Mouse (Mus musculus) megakaryocyte, embryonic 14.5 days (primary cell): ENCODE results near the gene Ppp1r8.

Experiments
- FLI1 ChIP-seq: IDR thresholded peaks from 2 replicates; pipeline ENCODE4 v1.6.1; 2012; ENCODE audit warnings: low read length, inconsistent platforms, mixed read lengths
- GATA1 ChIP-seq: IDR thresholded peaks from 3 replicates; pipeline ENCODE4 v1.6.1; 2012; ENCODE audit warnings: mixed read lengths, low read length, inconsistent platforms, borderline replicate concordance

DNA sequence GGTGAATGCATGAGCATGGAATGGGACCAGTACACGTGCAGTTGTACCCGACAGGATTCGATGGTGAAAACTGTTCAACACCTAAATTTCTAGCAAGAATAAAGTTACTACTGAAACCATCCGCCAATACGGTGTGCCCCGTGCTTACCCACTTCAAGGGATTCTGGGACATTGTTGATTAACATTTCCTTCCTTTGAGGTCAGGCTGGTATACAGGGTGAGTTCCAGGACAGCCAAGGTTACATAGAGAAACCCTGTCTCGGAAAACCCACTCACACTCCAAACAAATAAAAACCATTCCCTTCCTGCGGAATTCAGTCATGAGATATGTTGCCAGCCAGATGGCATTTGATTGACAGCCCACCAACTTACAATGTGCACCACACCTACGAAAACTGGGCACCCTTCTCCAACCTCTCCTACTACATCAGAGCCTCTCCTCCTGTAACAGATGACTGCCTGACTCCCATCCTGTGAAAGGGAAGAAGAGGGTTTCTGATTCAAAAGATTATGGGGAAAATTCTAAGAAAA is 41.9 kb upstream of the Ppp1r8 start:
- TF ChIP-seq GATA1 (no peak), FLI1 (no peak)
